Mouse (Mus musculus): ENCODE measurements around the gene Emx1. TPM values are rescaled to one million over a fixed set of nuclear protein-coding genes. Genes with fewer than 3 reads are reported as not detected.

Gene Emx1
- not detected in 2 replicates for polyA plus RNA-seq (2012; ENCODE audit: low replicate concordance)

DNA sequence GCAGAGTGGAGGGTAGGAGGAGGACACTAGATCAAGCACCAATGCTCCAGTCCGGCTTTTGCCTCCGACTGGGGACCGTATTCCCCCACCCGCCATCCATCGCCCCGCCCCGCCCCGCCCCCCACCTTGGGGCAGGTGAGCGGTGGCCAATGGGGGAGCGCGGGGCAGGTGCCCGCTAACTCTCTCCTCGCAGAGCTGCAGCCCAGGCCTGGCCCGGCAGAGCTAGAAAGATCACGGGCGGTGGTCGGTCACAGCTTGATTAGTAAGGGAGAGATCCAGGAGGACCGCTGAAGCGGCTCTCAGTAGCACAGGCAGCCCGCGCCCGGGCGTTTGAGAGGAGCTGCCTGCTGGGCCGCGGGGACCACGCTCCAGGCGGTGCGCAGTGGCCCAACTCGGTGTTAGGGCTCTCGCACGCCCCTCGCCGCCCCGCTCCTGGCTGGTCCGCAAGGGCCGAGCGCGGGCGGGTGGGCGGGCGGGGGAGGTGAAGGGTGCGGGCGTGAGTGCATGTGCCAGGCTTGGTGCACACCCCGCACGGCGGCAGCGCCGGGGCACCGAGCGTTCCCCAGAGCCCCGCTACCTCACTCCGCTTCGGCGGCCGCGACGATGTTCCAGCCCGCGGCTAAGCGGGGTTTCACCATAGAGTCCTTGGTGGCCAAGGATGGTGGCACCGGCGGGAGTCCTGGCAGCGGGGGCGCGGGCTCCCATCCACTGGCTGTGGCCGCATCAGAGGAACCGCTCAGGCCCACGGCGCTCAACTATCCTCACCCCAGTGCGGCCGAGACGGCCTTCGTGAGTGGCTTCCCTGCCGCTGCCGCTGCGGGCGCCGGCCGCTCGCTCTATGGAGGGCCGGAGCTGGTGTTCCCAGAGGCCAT lies at the start of gene Emx1:
Gene Emx1, plus strand, starts transcription at position 99 of the 872 bp plus-strand sequence.

Other genes with a start within 250 kb of the Emx1 start
- 0.91 and 2.3 TPM in 2 replicates for gene Exoc6b, start 117.9 kb upstream of the Emx1 start, polyA plus RNA-seq (2012; ENCODE audit: low replicate concordance)
- gene Spr, start 49.7 kb upstream of the Emx1 start, polyA plus RNA-seq (2012; ENCODE audit: low replicate concordance) = 37.0 and 54.3 TPM in 2 replicates
- gene Sfxn5, start 146.0 kb downstream of the Emx1 start, polyA plus RNA-seq (2012; ENCODE audit: low replicate concordance) = 1.7 and 2.5 TPM in 2 replicates
- 3.3 and 3.4 TPM in 2 replicates for gene Rab11fip5, start 187.2 kb downstream of the Emx1 start, polyA plus RNA-seq (2012; ENCODE audit: low replicate concordance)
- gene Noto, start 236.4 kb downstream of the Emx1 start, polyA plus RNA-seq (2012; ENCODE audit: low replicate concordance) = not detected in 2 replicates
- gene Smyd5, start 244.6 kb downstream of the Emx1 start, polyA plus RNA-seq (2012; ENCODE audit: low replicate concordance) = 2.4 and 27.6 TPM in 2 replicates

All from leukemia stem cell, adult 10-12 weeks (primary cell).